Mouse (Mus musculus): ENCODE data around the gene Des. TPM values are rescaled to one million over a fixed set of nuclear protein-coding genes. Genes with fewer than 3 reads are reported as not detected.

The Des gene
- polyA plus RNA-seq, 1 experiment, result 2,193 TPM

DNA sequence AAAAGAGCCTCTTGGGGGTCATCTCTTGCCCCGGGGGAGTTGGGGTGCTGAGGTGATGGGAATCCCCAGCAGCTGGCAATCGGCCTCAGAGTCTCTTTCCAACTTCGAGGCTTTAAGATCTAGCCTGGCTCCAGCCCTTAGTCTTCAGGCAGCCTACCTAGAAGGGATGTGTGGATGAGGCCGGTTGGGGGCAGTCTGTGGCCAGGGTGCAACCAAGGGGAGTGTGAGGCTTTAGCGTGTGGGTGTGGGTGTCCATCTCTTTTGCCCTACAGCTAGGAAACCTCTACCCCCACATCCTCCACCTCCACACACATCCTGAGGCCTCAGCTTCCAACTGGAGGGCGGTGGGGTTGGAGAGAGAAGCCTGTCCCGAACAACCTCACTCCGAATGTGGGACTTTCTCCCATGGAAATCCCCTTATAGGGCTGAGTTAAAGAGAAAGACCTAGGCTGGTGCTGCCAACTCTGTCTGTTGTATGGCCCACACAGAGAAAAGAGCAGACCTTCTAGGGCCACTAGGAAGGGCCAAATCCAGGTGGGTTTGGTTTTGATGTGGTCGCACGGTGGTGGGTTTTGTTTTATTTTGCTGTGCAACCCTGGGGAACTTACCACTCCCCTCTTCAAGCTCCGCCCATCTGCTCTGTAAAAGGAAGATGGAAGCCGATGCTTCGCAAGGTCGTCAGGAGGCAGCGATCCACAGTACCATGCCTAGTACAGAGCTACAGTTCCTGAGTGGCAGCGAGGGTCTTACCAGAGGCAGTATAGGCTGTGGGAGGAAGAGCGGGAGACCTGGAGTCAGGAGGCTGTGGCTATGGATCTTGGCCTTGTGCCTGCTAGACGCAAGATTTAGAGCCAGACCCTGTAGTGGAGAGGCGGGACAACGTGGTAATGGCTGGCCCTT, 14.8 kb upstream of the Des start:
- peak overlapping the region; percentile 83 for H3K4me2 ChIP-seq (ENCODE audit: low read depth)
- H3K4me3 ChIP-seq, result peak overlapping the region; percentile 7
- no peaks in the 10 kb centered on the region for H3K36me3 ChIP-seq (ENCODE audit: control insufficient read depth, insufficient read depth)
- H3K79me2 ChIP-seq (ENCODE audit: control insufficient read depth, insufficient read depth), result no peaks in the 10 kb centered on the region
- H3K27me3 ChIP-seq (ENCODE audit: control insufficient read depth, insufficient read depth, insufficient read length), result no peaks in the 10 kb centered on the region
- no peak for TF ChIP-seq CEBPB (IDR thresholded peaks at IDR 0.05; ENCODE audit: insufficient read depth, poor library complexity, severe bottlenecking)
- TF ChIP-seq REST (IDR thresholded peaks at IDR 0.05; ENCODE audit: insufficient read depth, insufficient read length), result no peak
- no peak for TF ChIP-seq E2F4 (IDR thresholded peaks at IDR 0.05; ENCODE audit: insufficient read depth)
- TF ChIP-seq TCF12 (IDR thresholded peaks at IDR 0.05; ENCODE audit: insufficient read depth, poor library complexity, severe bottlenecking), result no peak
- peak in 1 of 3 experiments; percentile 28 for TF ChIP-seq MYOG (IDR thresholded peaks at IDR 0.05; ENCODE audit: control insufficient read depth in 1 of 3, insufficient read depth in 1 of 3, insufficient read length in 2 of 3, low read depth in 2 of 3)
- no peak for TF ChIP-seq MAX (IDR thresholded peaks at IDR 0.05; ENCODE audit: low read depth)
- TF ChIP-seq TCF3 (IDR thresholded peaks at IDR 0.05; ENCODE audit: insufficient read length, low read depth), result no peak
- peak; percentile 48 for TF ChIP-seq POLR2A (IDR thresholded peaks at IDR 0.05; ENCODE audit: insufficient read length, low read depth)
- TF ChIP-seq POLR2AphosphoS2 (IDR thresholded peaks at IDR 0.05; ENCODE audit: insufficient read length, low read depth), result peak; percentile 66
- no peak for TF ChIP-seq USF1 (IDR thresholded peaks at IDR 0.05; ENCODE audit: low read depth)
- peak in 1 of 3 experiments; percentile 36 for TF ChIP-seq MYOD1 (IDR thresholded peaks at IDR 0.05; ENCODE audit: control insufficient read depth in 1 of 3, insufficient read length in 2 of 3, low read depth in 2 of 3)
- no peak for TF ChIP-seq SRF (IDR thresholded peaks at IDR 0.05; ENCODE audit: control insufficient read depth, insufficient read length, low read depth)
- H3ac ChIP-seq (ENCODE audit: control insufficient read depth, insufficient read length), result no peak overlapping the region

DNA sequence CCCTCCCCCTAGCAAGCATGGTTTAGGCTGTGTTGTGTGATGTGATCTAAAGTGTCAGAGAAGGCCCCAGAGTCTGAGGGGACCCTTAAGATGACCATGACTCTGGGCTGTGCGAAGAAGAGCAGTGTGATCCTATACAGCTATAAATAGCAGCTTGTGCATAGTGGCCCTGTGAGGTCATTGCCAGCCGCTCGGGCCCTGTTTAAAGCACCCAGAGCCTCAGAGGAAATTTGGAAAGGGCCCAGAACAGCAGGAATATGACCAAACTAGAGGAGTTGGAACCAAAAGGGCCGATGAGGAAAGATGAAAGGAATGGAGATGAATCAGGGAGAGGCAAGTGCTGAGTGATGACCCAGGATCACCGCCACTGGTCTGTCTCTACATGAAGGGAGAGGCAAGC, 12.8 kb upstream of the Des start:
- no peak overlapping the region for H3K4me3 ChIP-seq
- H3K27me3 ChIP-seq (ENCODE audit: control insufficient read depth, insufficient read depth, insufficient read length), result no peaks in the 10 kb centered on the region
- no peak overlapping the region for H3ac ChIP-seq (ENCODE audit: control insufficient read depth, insufficient read length)
- TF ChIP-seq MYOG (IDR thresholded peaks at IDR 0.05; ENCODE audit: control insufficient read depth in 1 of 3, insufficient read depth in 1 of 3, insufficient read length in 2 of 3, low read depth in 2 of 3) (no peak), MYOD1 (IDR thresholded peaks at IDR 0.05; ENCODE audit: control insufficient read depth in 1 of 3, insufficient read length in 2 of 3, low read depth in 2 of 3) (no peak), MAX (IDR thresholded peaks at IDR 0.05; ENCODE audit: low read depth) (no peak), POLR2AphosphoS2 (IDR thresholded peaks at IDR 0.05; ENCODE audit: insufficient read length, low read depth) (no peak), REST (IDR thresholded peaks at IDR 0.05; ENCODE audit: insufficient read depth, insufficient read length) (no peak), TCF3 (IDR thresholded peaks at IDR 0.05; ENCODE audit: insufficient read length, low read depth) (no peak), E2F4 (IDR thresholded peaks at IDR 0.05; ENCODE audit: insufficient read depth) (no peak), USF1 (IDR thresholded peaks at IDR 0.05; ENCODE audit: low read depth) (no peak), CEBPB (IDR thresholded peaks at IDR 0.05; ENCODE audit: insufficient read depth, poor library complexity, severe bottlenecking) (no peak)
- H3K4me2 ChIP-seq (ENCODE audit: low read depth), result peak overlapping the region; percentile 39
- H3K79me2 ChIP-seq (ENCODE audit: control insufficient read depth, insufficient read depth), result no peaks in the 10 kb centered on the region
- no peaks in the 10 kb centered on the region for H3K36me3 ChIP-seq (ENCODE audit: control insufficient read depth, insufficient read depth)

DNA sequence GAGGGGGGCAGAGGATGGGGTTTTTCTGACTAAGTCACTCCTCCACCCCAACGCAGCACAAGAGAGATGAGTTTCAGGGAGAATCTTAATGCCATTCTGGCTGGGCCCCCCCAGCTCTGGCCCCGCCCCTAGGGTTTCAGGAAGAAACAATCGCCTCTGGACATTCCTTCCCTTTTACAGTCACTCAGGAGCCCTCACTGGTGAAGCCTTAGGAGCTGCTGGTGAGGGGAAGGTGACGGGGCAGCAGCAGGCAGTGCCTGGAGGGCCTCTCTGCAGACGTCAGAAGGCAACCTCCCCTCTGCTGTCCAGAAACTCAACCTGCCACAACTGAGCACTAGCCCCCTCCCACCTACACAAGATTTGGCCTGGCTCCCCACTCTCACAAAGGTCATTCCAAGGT, 10.9 kb upstream of the Des start:
- no peak for TF ChIP-seq MYOD1 (IDR thresholded peaks at IDR 0.05; ENCODE audit: control insufficient read depth in 1 of 3, insufficient read length in 2 of 3, low read depth in 2 of 3)
- TF ChIP-seq MYOG (IDR thresholded peaks at IDR 0.05; ENCODE audit: control insufficient read depth in 1 of 3, insufficient read depth in 1 of 3, insufficient read length in 2 of 3, low read depth in 2 of 3), result no peak
- TF ChIP-seq E2F4 (IDR thresholded peaks at IDR 0.05; ENCODE audit: insufficient read depth), result no peak
- TF ChIP-seq MAX (IDR thresholded peaks at IDR 0.05; ENCODE audit: low read depth), result no peak
- no peak for TF ChIP-seq SRF (IDR thresholded peaks at IDR 0.05; ENCODE audit: control insufficient read depth, insufficient read length, low read depth)
- TF ChIP-seq TCF12 (IDR thresholded peaks at IDR 0.05; ENCODE audit: insufficient read depth, poor library complexity, severe bottlenecking), result no peak
- TF ChIP-seq TCF3 (IDR thresholded peaks at IDR 0.05; ENCODE audit: insufficient read length, low read depth), result no peak
- no peak for TF ChIP-seq REST (IDR thresholded peaks at IDR 0.05; ENCODE audit: insufficient read depth, insufficient read length)
- Histone ChIP-seq H3K36me3 (ENCODE audit: control insufficient read depth, insufficient read depth) (no peaks in the 10 kb centered on the region), H3K4me2 (ENCODE audit: low read depth) (no peak overlapping the region)

DNA sequence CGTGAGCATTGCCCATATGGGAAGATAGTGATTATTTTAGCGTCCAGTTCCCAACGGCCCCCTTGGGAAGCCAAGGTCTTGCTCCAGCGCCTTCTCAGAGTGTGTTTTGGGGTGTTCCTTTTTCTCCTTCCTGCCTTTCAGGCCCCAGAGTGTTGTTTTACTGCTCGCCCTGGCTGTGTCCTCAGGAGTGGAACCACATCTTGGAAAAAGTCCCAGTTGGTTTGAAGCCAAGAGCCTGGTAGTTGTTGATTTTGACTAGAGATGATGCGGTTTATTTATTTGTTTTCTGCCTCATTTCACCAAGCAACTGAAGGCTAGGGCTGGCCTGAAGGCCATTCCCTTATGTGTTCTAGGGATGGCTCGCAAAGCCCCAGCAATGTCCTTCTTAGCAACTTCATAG, 2.9 kb upstream of the Des start:
- TF ChIP-seq SRF (IDR thresholded peaks at IDR 0.05; ENCODE audit: control insufficient read depth, insufficient read length, low read depth), result no peak
- no peak for TF ChIP-seq MAX (IDR thresholded peaks at IDR 0.05; ENCODE audit: low read depth)
- no peak for TF ChIP-seq USF1 (IDR thresholded peaks at IDR 0.05; ENCODE audit: low read depth)
- no peak for TF ChIP-seq TCF3 (IDR thresholded peaks at IDR 0.05; ENCODE audit: insufficient read length, low read depth)
- TF ChIP-seq MYOG (IDR thresholded peaks at IDR 0.05; ENCODE audit: control insufficient read depth in 1 of 3, insufficient read depth in 1 of 3, insufficient read length in 2 of 3, low read depth in 2 of 3), result no peak
- no peak for TF ChIP-seq TCF12 (IDR thresholded peaks at IDR 0.05; ENCODE audit: insufficient read depth, poor library complexity, severe bottlenecking)
- TF ChIP-seq CEBPB (IDR thresholded peaks at IDR 0.05; ENCODE audit: insufficient read depth, poor library complexity, severe bottlenecking), result no peak
- TF ChIP-seq MYOD1 (IDR thresholded peaks at IDR 0.05; ENCODE audit: control insufficient read depth in 1 of 3, insufficient read length in 2 of 3, low read depth in 2 of 3), result no peak
- TF ChIP-seq E2F4 (IDR thresholded peaks at IDR 0.05; ENCODE audit: insufficient read depth), result no peak
- no peak for TF ChIP-seq REST (IDR thresholded peaks at IDR 0.05; ENCODE audit: insufficient read depth, insufficient read length)
- TF ChIP-seq POLR2AphosphoS2 (IDR thresholded peaks at IDR 0.05; ENCODE audit: insufficient read length, low read depth), result no peak
- TF ChIP-seq POLR2A (IDR thresholded peaks at IDR 0.05; ENCODE audit: insufficient read length, low read depth), result no peak
- no peak overlapping the region for H3K4me3 ChIP-seq
- H3K27me3 ChIP-seq (ENCODE audit: control insufficient read depth, insufficient read depth, insufficient read length), result no peaks in the 10 kb centered on the region
- H3K79me2 ChIP-seq (ENCODE audit: control insufficient read depth, insufficient read depth), result peaks cover 21% of the 10 kb centered on the region
- peak overlapping the region; percentile 4 for H3K4me2 ChIP-seq (ENCODE audit: low read depth)
- H3K36me3 ChIP-seq (ENCODE audit: control insufficient read depth, insufficient read depth), result peaks cover 4% of the 10 kb centered on the region
- no peak overlapping the region for H3ac ChIP-seq (ENCODE audit: control insufficient read depth, insufficient read length)

More for the DNA sequence above, 10.9 kb upstream of the Des start:
- Histone ChIP-seq H3K4me3 (no peak overlapping the region), H3K79me2 (ENCODE audit: control insufficient read depth, insufficient read depth) (no peaks in the 10 kb centered on the region), H3ac (ENCODE audit: control insufficient read depth, insufficient read length) (no peak overlapping the region), H3K27me3 (ENCODE audit: control insufficient read depth, insufficient read depth, insufficient read length) (no peaks in the 10 kb centered on the region)
